Mouse (Mus musculus) bone marrow macrophage, adult 2 months (primary cell): ENCODE results near the gene Esrra. TPM values are rescaled to one million over a fixed set of nuclear protein-coding genes. Genes with fewer than 3 reads are reported as not detected.

ENCODE experiments used
- H3K27ac ChIP-seq: 2 replicates; pipeline ENCODE4 v1.5.1; 2012; ENCODE audit warnings: low read depth, low read length; ENCODE audit not compliant: insufficient read depth
- H3K4me1 ChIP-seq: 2 replicates; pipeline ENCODE4 v1.6.1; 2012; ENCODE audit warnings: low read length; ENCODE audit not compliant: control insufficient read depth, insufficient read depth
- H3K4me3 ChIP-seq: 2 replicates; pipeline ENCODE4 v1.5.1; 2012; ENCODE audit warnings: mild to moderate bottlenecking, low read length, moderate library complexity; ENCODE audit not compliant: insufficient read depth
- CTCF ChIP-seq: IDR thresholded peaks from 2 replicates; pipeline ENCODE4 v1.5.1; 2012; ENCODE audit warnings: low read depth, mild to moderate bottlenecking, low read length, moderate library complexity
- POLR2A ChIP-seq: IDR thresholded peaks from 2 replicates; pipeline ENCODE4 v1.6.1; 2012; ENCODE audit warnings: mild to moderate bottlenecking, low read depth, low read length, borderline replicate concordance
- polyA plus RNA-seq: library from polyadenylated mRNA; stranded (reverse); fragments of >200 nt; gene quantifications from 2 replicates; pipeline ENCODE4 v1.2.4, GENCODE M21; 2012; ENCODE audit not compliant: missing spikeins, insufficient read depth, insufficient read length

Gene Esrra
- polyA plus RNA-seq, 1 experiment, result 41.6 TPM

DNA sequence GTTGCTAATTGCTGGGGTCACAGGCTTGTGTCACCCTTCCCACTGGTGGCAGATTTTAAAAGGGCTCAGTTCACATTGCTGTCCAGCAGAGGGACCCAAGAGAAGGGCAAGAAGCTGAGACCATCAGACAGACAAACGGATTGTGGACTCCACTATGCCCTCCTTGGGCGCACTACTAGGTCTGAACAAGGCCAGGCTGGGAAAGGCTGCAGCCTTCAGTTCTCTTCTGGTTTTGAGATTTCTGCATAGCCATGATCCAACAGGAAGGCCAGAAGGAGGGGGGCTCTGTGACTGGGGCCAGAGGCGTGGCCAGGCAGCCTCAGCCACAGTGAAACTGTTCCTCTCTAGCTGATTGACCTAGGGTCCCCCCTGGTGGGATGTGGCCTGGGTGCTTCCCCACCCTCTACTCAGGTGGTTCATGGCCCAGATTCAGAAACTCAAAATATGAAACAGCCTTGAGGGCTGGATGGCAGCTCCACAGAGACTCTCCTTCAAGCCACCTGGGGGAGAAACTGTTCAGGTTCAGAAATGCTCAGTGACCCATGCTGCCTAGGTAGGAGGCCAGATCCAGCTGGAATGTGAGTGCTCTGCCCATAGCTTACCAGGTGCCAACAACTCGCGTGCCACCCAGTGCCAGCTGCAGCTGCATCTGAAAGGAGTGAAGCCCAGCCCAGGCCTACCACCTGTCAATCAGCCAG, 49.9 kb downstream of the Esrra start:
- Histone ChIP-seq H3K27ac (peak overlapping the region; percentile 80), H3K4me3 (no peak overlapping the region), H3K4me1 (peaks cover 37% of the 10 kb centered on the region)
- no peak for TF ChIP-seq POLR2A
- peak; percentile 77 for TF ChIP-seq CTCF

DNA sequence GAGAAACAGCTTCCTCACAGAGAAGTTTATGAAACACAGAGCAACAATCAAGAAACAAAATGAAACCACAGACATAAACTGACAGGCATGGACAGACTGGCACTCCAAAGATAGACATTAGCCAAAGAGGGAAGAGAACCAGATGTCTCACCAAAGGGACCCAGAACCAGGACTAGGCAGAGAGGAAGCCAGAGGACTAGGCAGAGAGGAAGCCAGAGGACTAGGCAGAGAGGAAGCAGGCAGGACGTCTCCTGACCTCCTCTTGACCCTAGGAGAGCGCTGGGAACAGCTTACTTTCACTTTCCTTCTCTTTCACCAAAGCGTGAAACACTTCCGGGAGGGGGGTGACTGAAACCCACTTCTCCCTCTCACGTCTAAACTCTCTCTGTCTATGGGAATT, 52.3 kb downstream of the Esrra start:
- TF ChIP-seq POLR2A (no peak), CTCF (no peak)
- H3K27ac ChIP-seq, result peak overlapping the region; percentile 51
- peak overlapping the region; percentile 50 for H3K4me3 ChIP-seq
- H3K4me1 ChIP-seq, result peaks cover 33% of the 10 kb centered on the region

DNA sequence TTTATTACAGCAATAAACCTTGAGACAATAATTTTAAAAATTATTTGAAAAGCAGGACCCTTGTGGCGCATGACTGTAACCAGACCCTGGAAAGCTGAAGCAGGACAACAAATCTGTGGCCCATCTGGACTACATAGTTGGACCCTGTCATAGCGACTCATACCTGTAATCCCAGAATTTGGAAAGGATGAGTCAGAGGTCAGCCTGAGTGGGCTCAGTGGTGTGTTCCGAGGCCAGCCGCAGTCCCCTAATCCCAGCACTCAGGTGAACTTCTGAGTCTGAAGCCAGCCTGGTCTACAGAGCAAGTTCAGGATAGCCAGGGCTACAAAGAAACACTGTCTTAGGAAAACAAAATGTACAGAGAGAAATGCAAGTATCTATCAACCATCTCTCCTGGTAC, 60.2 kb downstream of the Esrra start:
- Histone ChIP-seq H3K4me1 (peaks cover 16% of the 10 kb centered on the region), H3K27ac (no peak overlapping the region), H3K4me3 (no peak overlapping the region)
- TF ChIP-seq CTCF (no peak), POLR2A (no peak)

Other genes with a start within 250 kb of the Esrra start
- gene Rps6ka4, start 81.2 kb downstream of the Esrra start, polyA plus RNA-seq, result 17.9 and 20.5 TPM in 2 replicates
- 31.8 and 33.2 TPM in 2 replicates for gene Ccdc88b, start 63.6 kb downstream of the Esrra start, polyA plus RNA-seq
- gene Trmt112, start 12.1 kb downstream of the Esrra start, polyA plus RNA-seq, result 71.2 and 82.0 TPM in 2 replicates
- gene Prdx5, start 11.7 kb downstream of the Esrra start, polyA plus RNA-seq, result 349 and 382 TPM in 2 replicates
- gene Catsperz, start 3.6 kb upstream of the Esrra start, polyA plus RNA-seq, result not detected in 2 replicates
- gene Kcnk4, start 12.7 kb upstream of the Esrra start, polyA plus RNA-seq, result not detected in 2 replicates
- 36.2 and 38.5 TPM in 2 replicates for gene Bad, start 20.0 kb upstream of the Esrra start, polyA plus RNA-seq
- gene Gpr137, start 20.7 kb upstream of the Esrra start, polyA plus RNA-seq, result 31.6 and 36.4 TPM in 2 replicates
- 64.2 and 73.7 TPM in 2 replicates for gene Ppp1r14b, start 53.2 kb upstream of the Esrra start, polyA plus RNA-seq
- gene Plcb3, start 54.7 kb upstream of the Esrra start, polyA plus RNA-seq, result 39.8 and 40.6 TPM in 2 replicates
- gene Fkbp2, start 58.7 kb upstream of the Esrra start, polyA plus RNA-seq, result 118 and 126 TPM in 2 replicates
- 30.1 and 39.9 TPM in 2 replicates for gene Vegfb, start 65.8 kb upstream of the Esrra start, polyA plus RNA-seq
- 26.8 and 32.2 TPM in 2 replicates for gene Dnajc4, start 70.8 kb upstream of the Esrra start, polyA plus RNA-seq
- 9.6 and 11.1 TPM in 2 replicates for gene Nudt22, start 74.3 kb upstream of the Esrra start, polyA plus RNA-seq
- gene Trpt1, start 74.3 kb upstream of the Esrra start, polyA plus RNA-seq, result 1.7 and 2.5 TPM in 2 replicates
- 179 and 190 TPM in 2 replicates for gene Fermt3, start 97.7 kb upstream of the Esrra start, polyA plus RNA-seq
- gene Stip1, start 118.2 kb upstream of the Esrra start, polyA plus RNA-seq, result 54.7 and 56.2 TPM in 2 replicates
- gene Macrod1, start 135.0 kb upstream of the Esrra start, polyA plus RNA-seq, result 14.9 and 18.3 TPM in 2 replicates
- gene Flrt1, start 183.9 kb upstream of the Esrra start, polyA plus RNA-seq, result not detected in 2 replicates